ENCODE assay signal across 16 mouse cellular contexts in genomic region chr14:121634093-121634735, GRCm38 (mm10).
DNase-seq lines count a peak whose midpoint lies in the region; ATAC-seq and TF ChIP-seq lines count a peak whose summit lies in the region.
"Had no signal": no experiment of that assay in that cellular context is flagged by ENCODE, and none has a peak within 500 bp of the region (broad histone marks: within the 10 kb centered on the region; RNA-seq: fewer than 3 reads in every experiment).

No protein-coding gene starts in this region.

- WGBS in heart, adult 2 months = 75% methylated on average over 14 of the region's 14 CpGs
- 87% methylated on average over 14 of the region's 14 CpGs for WGBS in midbrain, postnatal 0 days
- 87% methylated on average over 14 of the region's 14 CpGs for WGBS in midbrain, embryonic 14.5 days

- H3K79me2 ChIP-seq in heart, adult 2 months (replicated peaks; ENCODE audit: control insufficient read depth, insufficient read depth, low read length) = no peaks in the 10 kb centered on the region; the same call in 1 of the 2 replicates

- no peak for TF ChIP-seq EP300 in heart, adult 2 months (IDR thresholded peaks at IDR 0.05; ENCODE audit: insufficient read depth, low read depth, low read length)

- H3K36me3 ChIP-seq in heart, adult 2 months (ENCODE audit: control insufficient read depth, insufficient read depth, low read length) = no peaks in the 10 kb centered on the region; the same call in 1 of the 2 replicates
- H3K36me3 ChIP-seq in midbrain, postnatal 0 days (ENCODE audit: insufficient read depth, low read length) = peaks cover 44% of the 10 kb centered on the region
- H3K36me3 ChIP-seq in midbrain, embryonic 14.5 days (ENCODE audit: control insufficient read depth, insufficient read depth, low read length) = peaks cover 3% of the 10 kb centered on the region; the same call in 1 of the 2 replicates

- no peaks in the 10 kb centered on the region for H3K27me3 ChIP-seq in heart, adult 2 months (ENCODE audit: control insufficient read depth, insufficient read depth, low read length)
- H3K27me3 ChIP-seq in midbrain, postnatal 0 days (ENCODE audit: insufficient read depth, low read length) = no peaks in the 10 kb centered on the region
- no peaks in the 10 kb centered on the region for H3K27me3 ChIP-seq in midbrain, embryonic 14.5 days (ENCODE audit: control insufficient read depth, insufficient read depth, low read length)
- H3K27me3 ChIP-seq: heart, embryonic 15.5 days; hindbrain, embryonic 13.5 days; limb, embryonic 15.5 days; neural tube, embryonic 15.5 days had no signal

- TF ChIP-seq POLR2A in heart, adult 2 months (IDR thresholded peaks at IDR 0.05; ENCODE audit: insufficient read depth, low read depth, low read length) = no peak

- H3K9ac ChIP-seq in heart, adult 2 months (ENCODE audit: low read depth, low read length) = no peak overlapping the region
- H3K9ac ChIP-seq in midbrain, postnatal 0 days (replicated peaks; ENCODE audit: low read length, poor library complexity, severe bottlenecking) = no peak overlapping the region
- no peak overlapping the region for H3K9ac ChIP-seq in midbrain, embryonic 14.5 days (replicated peaks; ENCODE audit: low read length)
- H3K9ac ChIP-seq: heart, embryonic 15.5 days; hindbrain, embryonic 13.5 days; limb, embryonic 15.5 days; neural tube, embryonic 15.5 days had no signal

- no peak overlapping the region for H3K4me2 ChIP-seq in midbrain, postnatal 0 days (ENCODE audit: low read depth, low read length, poor library complexity, severe bottlenecking)
- no peak overlapping the region for H3K4me2 ChIP-seq in midbrain, embryonic 14.5 days (ENCODE audit: low read length)
- H3K4me2 ChIP-seq: heart, embryonic 15.5 days; hindbrain, embryonic 13.5 days; limb, embryonic 15.5 days; neural tube, embryonic 15.5 days had no signal

- H3K4me3 ChIP-seq in heart, adult 2 months = no peak overlapping the region
- H3K4me3 ChIP-seq in midbrain, postnatal 0 days (ENCODE audit: low read depth, low read length) = no peak overlapping the region
- H3K4me3 ChIP-seq in midbrain, embryonic 14.5 days (replicated peaks; ENCODE audit: low read depth, low read length) = no peak overlapping the region
- H3K4me3 ChIP-seq: embryonic facial prominence, embryonic 10.5 days; heart, embryonic 15.5 days; hindbrain, embryonic 13.5 days; limb, embryonic 15.5 days; neural tube, embryonic 15.5 days had no signal

- DNase-seq in heart, adult 2 months = no peak
- no peak for DNase-seq in heart, adult 18-20 months
- DNase-seq in midbrain, postnatal 0 days (ENCODE audit: low spot score) = no peak
- no peak for DNase-seq in midbrain, embryonic 14.5 days
- DNase-seq in c-Kit-positive CD71-positive TER-119-positive erythroid progenitor cells, embryonic 14.5 days (ENCODE audit: low spot score) = no peak
- no peak for DNase-seq in liver
- DNase-seq: layer of hippocampus, postnatal 36 days; thymus, postnatal 25 days had no signal

- no peak overlapping the region for H3K27ac ChIP-seq in heart, adult 2 months
- H3K27ac ChIP-seq in midbrain, postnatal 0 days (ENCODE audit: low read depth, low read length) = no peak overlapping the region
- no peak overlapping the region for H3K27ac ChIP-seq in midbrain, embryonic 14.5 days (replicated peaks; ENCODE audit: low read depth, low read length)
- H3K27ac ChIP-seq: embryonic facial prominence, embryonic 10.5 days; heart, embryonic 15.5 days; hindbrain, embryonic 13.5 days; limb, embryonic 15.5 days; neural tube, embryonic 15.5 days had no signal

- intact Hi-C loops in heart, adult 2 months (cut with DNase I) = no loop called here

- H3K4me1 ChIP-seq in heart, adult 2 months (ENCODE audit: control insufficient read depth, insufficient read depth, low read length) = peaks cover 4% of the 10 kb centered on the region
- no peaks in the 10 kb centered on the region for H3K4me1 ChIP-seq in midbrain, postnatal 0 days (ENCODE audit: insufficient read depth, low read length)
- no peaks in the 10 kb centered on the region for H3K4me1 ChIP-seq in midbrain, embryonic 14.5 days (ENCODE audit: control insufficient read depth, insufficient read depth, low read length)
- H3K4me1 ChIP-seq: embryonic facial prominence, embryonic 10.5 days; heart, embryonic 15.5 days; hindbrain, embryonic 13.5 days; limb, embryonic 15.5 days; neural tube, embryonic 15.5 days had no signal

- peak; percentile 17; the same call in 1 of the 2 replicates for TF ChIP-seq CTCF in heart, adult 2 months (IDR thresholded peaks at IDR 0.05)
- peak; percentile 37 for TF ChIP-seq CTCF in midbrain, postnatal 0 days (IDR thresholded peaks at IDR 0.05)

- ATAC-seq in midbrain, postnatal 0 days (ENCODE audit: low FRiP score) = no peak
- ATAC-seq in midbrain, embryonic 14.5 days (ENCODE audit: low FRiP score, low TSS enrichment) = no peak
- peak; percentile 21 for ATAC-seq in inflammation-experienced regulatory T-cells, adult 6 months
- ATAC-seq: activated CD4-positive, CD25-positive, alpha-beta regulatory T cell, adult 4 months; midbrain, embryonic 16.5 days had no signal

- H3K9me3 ChIP-seq in midbrain, postnatal 0 days (ENCODE audit: low read length) = no peaks in the 10 kb centered on the region
- H3K9me3 ChIP-seq in midbrain, embryonic 14.5 days (ENCODE audit: control insufficient read depth, low read length) = no peaks in the 10 kb centered on the region
- H3K9me3 ChIP-seq: embryonic facial prominence, embryonic 10.5 days; heart, embryonic 15.5 days; hindbrain, embryonic 13.5 days; limb, embryonic 15.5 days; neural tube, embryonic 15.5 days had no signal
